ENCODE assay signal across 16 mouse cellular contexts in genomic region chr14:120149341-120149741, GRCm38 (mm10).
DNase-seq lines count a peak whose midpoint lies in the region; ATAC-seq and TF ChIP-seq lines count a peak whose summit lies in the region.
"Had no signal": no experiment of that assay in that cellular context is flagged by ENCODE, and none has a peak within 500 bp of the region (broad histone marks: within the 10 kb centered on the region; RNA-seq: fewer than 3 reads in every experiment).

No protein-coding gene starts in this region.

- no peak overlapping the region for H3K27ac ChIP-seq in midbrain, postnatal 0 days (ENCODE audit: low read depth, low read length)
- H3K27ac ChIP-seq in midbrain, embryonic 11.5 days (ENCODE audit: low read depth, low read length) = no peak overlapping the region
- H3K27ac ChIP-seq: hindbrain, embryonic 12.5 days; liver, embryonic 14.5 days; stomach, embryonic 15.5 days had no signal

- peak; percentile 38 for DNase-seq in midbrain, postnatal 0 days (ENCODE audit: low spot score)
- DNase-seq in midbrain, embryonic 11.5 days (ENCODE audit: low spot score, missing footprints) = no peak
- DNase-seq in layer of hippocampus, adult 11-12 months (ENCODE audit: low spot score) = peak; percentile 57
- peak; percentile 69 to 86 for DNase-seq in left cerebral cortex, postnatal 14 days (ENCODE audit: low spot score in 2 of 2)
- DNase-seq in right cerebral cortex, postnatal 36 days (ENCODE audit: low spot score in 2 of 2) = peak; percentile 75 to 85
- DNase-seq in adrenal gland, adult 2 months = no peak
- no peak for DNase-seq in kidney, adult 11 months
- DNase-seq: cerebellum, postnatal 14 days; gastrocnemius, postnatal 25 days; kidney, postnatal 4 days; lung, postnatal 4 days had no signal

- no peak overlapping the region for H3K4me3 ChIP-seq in midbrain, postnatal 0 days (ENCODE audit: low read depth, low read length)
- no peak overlapping the region for H3K4me3 ChIP-seq in midbrain, embryonic 11.5 days (ENCODE audit: low read depth, low read length)
- H3K4me3 ChIP-seq: hindbrain, embryonic 12.5 days; stomach, embryonic 15.5 days had no signal

- H3K36me3 ChIP-seq in midbrain, postnatal 0 days (ENCODE audit: insufficient read depth, low read length) = no peaks in the 10 kb centered on the region
- H3K36me3 ChIP-seq in midbrain, embryonic 11.5 days (ENCODE audit: control insufficient read depth, insufficient read depth, low read length) = no peaks in the 10 kb centered on the region
- H3K36me3 ChIP-seq: hindbrain, embryonic 12.5 days; stomach, embryonic 15.5 days had no signal

- 65% methylated on average over 11 of the region's 11 CpGs for WGBS in midbrain, postnatal 0 days
- WGBS in midbrain, embryonic 11.5 days = 91% methylated on average over 11 of the region's 11 CpGs

- no peaks in the 10 kb centered on the region for H3K9me3 ChIP-seq in midbrain, postnatal 0 days (ENCODE audit: low read length)
- no peaks in the 10 kb centered on the region for H3K9me3 ChIP-seq in midbrain, embryonic 11.5 days (ENCODE audit: control insufficient read depth, low read length)
- H3K9me3 ChIP-seq: hindbrain, embryonic 12.5 days; stomach, embryonic 15.5 days had no signal

- no peaks in the 10 kb centered on the region for H3K27me3 ChIP-seq in midbrain, postnatal 0 days (ENCODE audit: insufficient read depth, low read length)
- peaks cover 2% of the 10 kb centered on the region for H3K27me3 ChIP-seq in midbrain, embryonic 11.5 days (ENCODE audit: control insufficient read depth, insufficient read depth, low read length)
- H3K27me3 ChIP-seq: stomach, embryonic 15.5 days had no signal

- no peak for ATAC-seq in midbrain, postnatal 0 days (ENCODE audit: low FRiP score)
- no peak for ATAC-seq in midbrain, embryonic 11.5 days (ENCODE audit: low FRiP score)
- no peak for ATAC-seq in megakaryocyte-erythroid progenitor cell, adult 5-6 weeks (replicated peaks; ENCODE audit: low FRiP score, low TSS enrichment, poor library complexity, severe bottlenecking)
- ATAC-seq: intestine, embryonic 16.5 days had no signal

- no peak overlapping the region for H3K9ac ChIP-seq in midbrain, postnatal 0 days (replicated peaks; ENCODE audit: low read length, poor library complexity, severe bottlenecking)
- H3K9ac ChIP-seq in midbrain, embryonic 11.5 days (ENCODE audit: low read length) = no peak overlapping the region
- H3K9ac ChIP-seq: hindbrain, embryonic 12.5 days; liver, embryonic 14.5 days; stomach, embryonic 15.5 days had no signal

- H3K4me2 ChIP-seq in midbrain, postnatal 0 days (ENCODE audit: low read depth, low read length, poor library complexity, severe bottlenecking) = no peak overlapping the region
- no peak overlapping the region for H3K4me2 ChIP-seq in midbrain, embryonic 11.5 days
- H3K4me2 ChIP-seq: hindbrain, embryonic 12.5 days; stomach, embryonic 15.5 days had no signal

- intact Hi-C loops in left cerebral cortex, postnatal 14 days (cut with DNase I) = no loop called here

- no peak for TF ChIP-seq CTCF in midbrain, postnatal 0 days (IDR thresholded peaks at IDR 0.05)

- H3K4me1 ChIP-seq in midbrain, postnatal 0 days (ENCODE audit: insufficient read depth, low read length) = 0 out of 2 replicates have a peak, but pooled peaks cover 1% of the 10 kb centered on the region
- 0 out of 2 replicates have a peak, but pooled peaks cover under 1% of the 10 kb centered on the region for H3K4me1 ChIP-seq in midbrain, embryonic 11.5 days (ENCODE audit: control insufficient read depth, insufficient read depth, low read length)
- H3K4me1 ChIP-seq: stomach, embryonic 15.5 days had no signal

Comparison
In these comparisons a context has a peak if more than half of its experiments do, and no peak if none do; other contexts are left out.
1. DNase-seq: peak in midbrain, postnatal 0 days (single experiment), layer of hippocampus, adult 11-12 months (single experiment), left cerebral cortex, postnatal 14 days (2 of 2) and right cerebral cortex, postnatal 36 days (2 of 2); none in midbrain, embryonic 11.5 days (single experiment), adrenal gland, adult 2 months (single experiment) and kidney, adult 11 months (single experiment).